Mouse (Mus musculus): ENCODE results near the gene Adamtsl3.

Adamtsl3 gene

GRCm38 (mm10) chr7:82533188-82533587 is 197.7 kb downstream of the Adamtsl3 start:
- no peak for DNase-seq

GRCm38 (mm10) chr7:82533747-82534504 is 198.4 kb downstream of the Adamtsl3 start:
- DNase-seq, result no peak

- no peak for DNase-seq
These were observed 209.0 kb downstream of the Adamtsl3 start for GRCm38 (mm10) chr7:82544390-82544919.

DNA sequence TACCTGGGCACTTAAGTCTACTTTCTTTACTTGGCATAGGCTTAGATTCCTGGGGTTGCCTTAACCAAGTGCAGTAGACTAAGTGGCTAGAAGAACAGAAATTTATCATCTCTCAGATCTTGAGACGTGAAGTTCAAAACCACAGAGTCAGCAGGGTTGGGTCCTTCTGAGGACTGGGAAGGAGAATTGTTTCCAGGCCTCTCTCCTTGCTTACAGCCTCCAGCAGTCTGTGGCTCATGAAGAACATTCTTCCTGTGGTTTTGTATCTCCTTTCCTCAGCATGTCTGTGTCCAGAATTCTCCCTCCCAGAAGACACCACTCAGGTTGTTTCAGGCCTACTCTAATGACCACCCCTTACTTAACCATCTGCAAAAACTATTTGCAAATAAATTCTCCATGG is 216.5 kb downstream of the Adamtsl3 start:
- no peak for DNase-seq

GRCm38 (mm10) chr7:82555803-82556202 is 220.3 kb downstream of the Adamtsl3 start:
- no peak for DNase-seq

- no peak for DNase-seq
These were observed 220.9 kb downstream of the Adamtsl3 start for GRCm38 (mm10) chr7:82556417-82556816.

DNA sequence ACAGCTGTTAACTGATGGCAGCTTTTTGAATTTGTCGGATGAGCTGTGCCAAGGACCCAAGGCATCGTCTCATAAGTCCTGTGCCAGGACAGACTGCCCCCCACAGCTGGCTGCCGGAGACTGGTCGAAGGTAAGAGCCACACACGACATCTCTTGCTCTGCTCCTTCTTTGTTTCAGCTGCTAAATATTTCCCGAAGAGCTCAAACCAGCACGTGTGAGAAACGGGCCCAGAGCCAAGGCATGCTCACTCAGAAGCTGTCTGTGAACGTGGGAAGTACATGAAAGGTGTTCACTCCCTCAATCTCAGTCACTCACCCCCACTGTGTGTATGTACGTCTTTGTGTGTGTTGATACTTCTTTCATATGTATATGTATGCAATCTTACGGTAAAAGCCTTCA is 221.6 kb downstream of the Adamtsl3 start:
- DNase-seq, result no peak

DNA sequence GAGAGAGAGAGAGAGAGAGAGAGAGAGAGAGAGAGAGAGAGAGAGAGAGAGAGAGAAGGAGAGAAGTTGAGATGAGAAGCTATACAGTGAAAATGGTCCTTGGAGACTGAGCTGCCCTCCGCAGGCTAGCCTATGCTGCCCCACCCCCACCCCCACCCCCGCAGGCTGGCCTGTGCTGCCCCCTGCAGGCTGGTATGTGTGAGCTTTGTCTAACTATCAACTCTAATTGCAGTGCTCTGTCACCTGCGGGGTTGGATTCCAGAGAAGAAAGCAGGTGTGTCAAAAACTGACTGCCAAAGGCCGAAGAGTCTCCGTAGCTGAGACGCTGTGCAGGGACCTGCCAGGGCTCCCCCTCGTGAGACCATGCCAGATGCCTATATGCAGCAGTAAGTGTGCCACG is 231.2 kb downstream of the Adamtsl3 start:
- no peak for DNase-seq

DNA sequence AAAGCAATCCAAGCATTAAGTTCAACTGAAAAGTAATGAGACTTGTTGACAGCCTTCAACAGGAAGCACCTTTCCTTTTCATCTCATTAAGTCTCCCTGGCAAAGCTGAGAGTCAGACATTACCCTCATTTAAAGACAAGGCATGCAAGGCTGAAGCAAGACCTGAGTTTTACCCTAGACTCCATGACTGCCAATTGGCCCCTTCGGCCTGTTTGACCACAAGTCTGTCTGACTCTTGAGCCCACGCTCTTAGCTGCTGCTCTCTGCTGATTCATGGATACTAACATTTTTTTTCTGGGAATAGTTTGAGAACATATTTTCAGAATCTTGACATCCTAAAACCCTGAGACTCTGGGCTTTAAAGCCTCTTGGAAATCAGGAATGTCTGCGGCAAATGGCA is 232.3 kb downstream of the Adamtsl3 start:
- DNase-seq, result no peak

GRCm38 (mm10) chr7:82572981-82573380 is 237.5 kb downstream of the Adamtsl3 start:
- no peak for DNase-seq

DNA sequence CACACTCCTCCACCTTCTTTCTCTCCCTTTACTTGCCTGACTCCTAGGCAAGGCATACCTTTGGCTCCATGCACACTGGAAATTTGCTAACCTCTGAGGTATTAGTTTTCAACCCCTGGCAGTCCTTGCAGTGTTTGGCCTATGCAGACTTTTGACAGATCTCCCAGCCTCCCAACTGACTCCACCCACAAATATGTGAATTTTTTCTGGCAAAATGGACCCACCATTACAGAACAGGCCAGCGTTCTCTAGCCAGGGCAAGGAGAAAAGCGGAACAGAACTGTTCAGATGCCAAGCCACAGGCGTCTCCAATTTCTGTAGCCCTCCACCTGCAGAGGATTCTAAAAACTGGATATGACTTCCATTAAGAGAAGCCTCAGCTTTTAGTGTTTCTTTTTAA is 244.5 kb downstream of the Adamtsl3 start:
- no peak for DNase-seq

DNA sequence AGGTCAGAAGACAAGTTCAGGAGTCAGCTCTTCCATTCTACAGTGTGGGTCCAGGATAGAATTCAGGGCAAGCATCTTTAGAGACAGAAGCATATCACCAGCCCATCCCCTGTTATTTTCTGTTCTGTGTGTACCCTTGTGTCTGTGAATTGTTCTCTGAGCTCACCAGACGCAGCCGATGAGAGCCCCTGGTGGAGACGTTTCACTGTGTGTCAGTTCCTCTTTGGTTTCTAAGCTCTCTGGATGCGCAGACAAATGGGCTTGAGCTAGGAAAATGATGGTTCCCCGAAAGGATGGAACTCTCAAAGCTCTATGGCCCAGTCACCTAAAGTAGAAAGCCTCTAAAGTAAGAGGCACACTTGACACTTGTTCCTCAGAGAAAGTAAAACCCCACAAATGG is 246.3 kb downstream of the Adamtsl3 start:
- no peak for DNase-seq

DNA sequence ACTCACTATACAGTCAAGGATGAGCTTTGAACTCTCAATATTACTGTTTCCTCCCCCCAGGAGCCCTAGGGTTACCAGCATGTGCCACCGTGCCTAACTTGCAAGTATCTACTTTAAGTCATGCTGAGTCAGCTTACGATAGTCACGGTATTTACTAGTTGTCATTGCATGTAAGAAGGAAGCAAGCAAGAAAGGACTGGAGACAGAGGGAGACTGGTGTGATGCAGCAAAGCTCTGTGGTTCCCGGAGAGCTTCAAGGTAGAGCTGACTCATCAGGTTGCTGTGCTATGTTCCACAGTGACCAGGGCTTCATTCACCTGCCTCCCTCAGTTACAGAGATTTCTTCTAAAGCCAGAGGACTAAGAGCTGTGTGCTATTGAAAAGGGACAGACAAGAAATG is 247.0 kb downstream of the Adamtsl3 start:
- DNase-seq, result no peak

DNA sequence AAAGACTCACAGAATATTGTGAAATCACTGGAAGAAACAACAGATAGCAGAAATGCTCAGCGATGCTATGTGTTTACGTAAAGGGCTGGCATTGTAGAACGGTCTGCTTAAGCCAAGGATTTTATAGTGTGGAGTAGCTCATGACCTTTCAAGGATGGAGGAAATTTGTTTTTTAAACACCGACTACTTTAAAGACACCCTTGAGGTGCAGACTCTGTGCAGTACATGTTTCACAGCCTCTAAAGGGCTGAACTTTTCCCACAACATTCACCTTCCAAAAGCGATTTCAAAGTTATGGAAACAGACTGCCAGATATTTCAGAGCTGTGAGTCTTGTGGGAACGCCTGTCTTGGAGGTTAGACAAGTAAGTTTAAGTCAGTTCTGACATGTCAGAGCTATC is 255.4 kb downstream of the Adamtsl3 start:
- no peak for DNase-seq

- DNase-seq, result no peak
These were observed 266.5 kb downstream of the Adamtsl3 start for GRCm38 (mm10) chr7:82602008-82602407.

DNA sequence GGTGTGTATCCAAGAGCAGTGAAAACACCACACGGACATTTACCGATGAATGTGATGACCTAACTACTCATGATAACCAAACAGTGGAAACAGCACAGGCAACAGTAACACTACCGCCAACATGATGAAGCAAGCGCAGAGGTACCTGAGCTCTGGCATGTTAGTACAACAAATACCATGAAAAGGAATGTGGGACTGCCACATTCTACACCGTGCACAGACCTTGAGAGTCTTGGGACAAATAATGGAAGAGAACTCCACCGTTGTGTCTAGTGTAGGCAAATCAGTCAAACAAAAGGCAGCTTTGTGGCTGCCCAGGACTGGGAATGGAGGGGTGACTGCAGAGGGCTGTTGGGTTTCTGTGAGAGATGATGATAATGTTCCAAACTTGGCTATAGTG is 269.9 kb downstream of the Adamtsl3 start:
- DNase-seq, result no peak

- DNase-seq, result no peak
These were observed 274.1 kb downstream of the Adamtsl3 start for GRCm38 (mm10) chr7:82609629-82610028.

GRCm38 (mm10) chr7:82625342-82625741 is 289.8 kb downstream of the Adamtsl3 start:
- peak; percentile 10 to 12 for DNase-seq

DNA sequence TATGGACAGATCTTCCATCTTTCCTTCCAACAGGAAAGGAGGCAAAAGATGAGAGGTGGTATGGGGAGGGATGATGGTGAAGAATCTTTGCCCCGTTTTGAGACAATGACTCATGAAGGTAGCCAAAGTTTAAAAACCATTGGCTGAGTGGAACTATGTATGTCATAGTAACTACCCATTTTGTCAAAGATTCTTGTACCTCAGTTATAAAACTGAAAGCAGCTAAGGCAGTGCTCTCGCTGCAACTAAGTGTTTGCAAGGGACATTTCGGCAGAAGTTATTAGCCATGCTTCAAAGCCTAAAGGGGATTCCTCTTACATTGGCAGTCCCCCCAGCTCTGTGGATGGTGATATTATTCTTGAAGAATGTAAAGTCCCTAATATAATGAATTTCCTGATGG is 311.7 kb downstream of the Adamtsl3 start:
- DNase-seq, result no peak

DNA sequence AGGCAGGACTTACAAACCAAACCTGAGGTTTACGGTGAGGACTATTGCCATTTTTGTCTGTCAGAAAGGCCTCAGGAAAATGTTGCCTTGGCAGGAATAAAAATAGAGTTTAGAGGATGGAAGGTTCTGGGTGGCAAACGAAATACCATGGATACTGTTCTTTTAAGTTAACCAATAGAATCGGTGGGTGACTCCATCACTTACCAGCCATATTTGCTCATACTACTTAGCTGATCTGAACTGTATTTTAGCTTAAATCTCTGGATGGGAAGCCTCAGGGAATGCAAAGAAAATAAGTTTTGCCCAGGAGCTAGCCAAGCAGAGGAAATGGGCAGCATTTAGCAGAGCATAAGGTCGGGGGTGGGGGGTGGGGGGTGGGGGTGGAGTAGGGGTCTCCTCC is 312.4 kb downstream of the Adamtsl3 start:
- no peak for DNase-seq

DNA sequence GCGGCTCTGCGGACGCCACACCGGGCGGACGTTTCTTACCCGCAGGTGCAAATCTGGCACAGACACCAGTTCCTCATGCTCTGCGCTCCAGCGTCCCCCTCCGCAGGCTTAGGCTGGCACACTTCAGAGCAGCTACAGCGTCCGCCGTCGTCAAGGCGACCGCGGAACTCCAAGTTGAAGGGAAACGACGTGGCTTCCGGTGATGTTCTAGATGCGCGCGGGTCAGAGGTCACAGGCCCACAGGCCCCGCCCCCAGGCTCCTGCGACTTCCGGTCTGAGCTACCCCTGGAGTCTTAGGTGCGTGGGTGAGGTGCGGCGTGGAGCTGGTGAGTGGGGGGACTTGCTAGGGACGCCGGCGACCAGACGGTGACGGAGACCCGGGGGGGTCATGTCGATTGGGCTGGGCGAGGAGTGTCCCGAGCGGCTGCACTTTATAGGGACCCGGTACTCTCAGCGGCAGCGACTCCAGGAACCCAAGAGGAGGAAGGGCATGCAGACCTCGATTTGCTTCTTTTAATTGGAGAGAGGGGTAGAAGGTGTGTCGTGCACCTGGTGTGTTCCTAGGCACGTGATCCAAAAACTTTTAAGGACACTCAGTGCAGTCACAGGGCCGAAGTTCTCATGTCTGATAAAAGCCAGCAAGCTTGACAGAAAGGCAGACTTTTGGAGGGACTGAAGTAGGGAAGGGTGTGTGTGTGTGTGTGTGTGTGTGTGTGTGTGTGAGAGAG is 313.0 kb downstream of the Adamtsl3 start, which contains the start of the genes Saxo2 and Efl1:
Saxo2 (minus strand) TSS at position 176 of the 728 bp plus-strand sequence.
Efl1 (plus strand) TSS at position 262 of the 728 bp plus-strand sequence.
- peak; percentile 94 to 96 for DNase-seq

DNA sequence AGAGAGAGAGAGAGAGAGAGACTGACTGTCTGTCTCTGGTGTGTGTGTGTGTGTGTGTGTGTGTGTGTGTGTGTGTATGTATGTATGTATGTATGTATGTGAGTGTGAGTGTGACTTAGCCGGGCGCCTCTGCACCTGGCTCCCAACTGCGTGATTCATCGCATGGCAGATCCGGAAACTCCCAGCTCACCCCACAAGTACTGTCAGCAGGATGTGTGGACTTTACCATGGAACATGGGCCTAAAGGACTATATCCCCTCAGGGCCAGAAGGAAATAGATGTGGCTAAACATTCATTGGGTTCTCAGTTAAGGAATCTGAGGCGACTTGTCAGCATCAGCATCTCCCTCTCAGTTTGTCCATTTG is 313.6 kb downstream of the Adamtsl3 start:
- DNase-seq, result peak in 1 of 2 experiments; percentile 5
